Mouse (Mus musculus): ENCODE measurements at regions not wholly inside any gene's neighbourhood (a gene's known extent, or its start where the extent isn't known, plus 50 kb on each side); places are given as distances from the start of the nearest gene placed in this dataset.
"Not testable (repeated sequence)": the region's sequence is repeated elsewhere in the genome, so short reads cannot be mapped to it uniquely, and the experiment has no call there.

- WGBS: 92% methylated on average over 2 of the region's 6 CpGs
- H3K27me3 ChIP-seq (replicated peaks; ENCODE audit: control insufficient read depth, insufficient read depth, low read length); H3K4me1 ChIP-seq (replicated peaks; ENCODE audit: control insufficient read depth, insufficient read depth, low read length); H3K27ac ChIP-seq (ENCODE audit: low read length); H3K4me2 ChIP-seq (ENCODE audit: low read length); H3K9me3 ChIP-seq (ENCODE audit: control insufficient read depth, low read length); H3K9ac ChIP-seq (replicated peaks; ENCODE audit: low read depth, low read length); H3K36me3 ChIP-seq (ENCODE audit: control insufficient read depth, insufficient read depth); H3K4me3 ChIP-seq (replicated peaks; ENCODE audit: low read length); ATAC-seq: not testable (repeated sequence)
These were observed 303.3 kb downstream of the Rprm start for GRCm38 (mm10) chr2:53782035-53782434.

GRCm38 (mm10) chr2:53788599-53788998, 296.8 kb downstream of the Rprm start:
- not testable (repeated sequence) for ATAC-seq; H3K27me3 ChIP-seq (replicated peaks; ENCODE audit: control insufficient read depth, insufficient read depth, low read length); H3K36me3 ChIP-seq (ENCODE audit: control insufficient read depth, insufficient read depth); H3K27ac ChIP-seq (ENCODE audit: low read length); H3K4me2 ChIP-seq (ENCODE audit: low read length); H3K9ac ChIP-seq (replicated peaks; ENCODE audit: low read depth, low read length); H3K4me3 ChIP-seq (replicated peaks; ENCODE audit: low read length); H3K9me3 ChIP-seq (ENCODE audit: control insufficient read depth, low read length); H3K4me1 ChIP-seq (replicated peaks; ENCODE audit: control insufficient read depth, insufficient read depth, low read length)
- WGBS: 92% methylated on average over 2 of the region's 6 CpGs

- no peaks in the 10 kb centered on the region for H3K9me3 ChIP-seq (ENCODE audit: control insufficient read depth, low read length)
- H3K4me1 ChIP-seq (replicated peaks; ENCODE audit: control insufficient read depth, insufficient read depth, low read length): no peaks in the 10 kb centered on the region
- H3K9ac ChIP-seq (replicated peaks; ENCODE audit: low read depth, low read length): no peak overlapping the region
- no peak overlapping the region for H3K27ac ChIP-seq (ENCODE audit: low read length)
- no peaks in the 10 kb centered on the region for H3K36me3 ChIP-seq (ENCODE audit: control insufficient read depth, insufficient read depth)
- no peak for ATAC-seq
- H3K4me2 ChIP-seq (ENCODE audit: low read length): no peak overlapping the region
- H3K4me3 ChIP-seq (replicated peaks; ENCODE audit: low read length): no peak overlapping the region
- H3K27me3 ChIP-seq (replicated peaks; ENCODE audit: control insufficient read depth, insufficient read depth, low read length): no peaks in the 10 kb centered on the region
- 76% methylated on average over 1 of the region's 1 CpGs for WGBS
These were observed 288.7 kb downstream of the Rprm start for GRCm38 (mm10) chr2:53796605-53797004.

GRCm38 (mm10) chr2:53803666-53804065, 281.7 kb downstream of the Rprm start:
- no peak overlapping the region for H3K4me2 ChIP-seq (ENCODE audit: low read length)
- no peaks in the 10 kb centered on the region for H3K9me3 ChIP-seq (ENCODE audit: control insufficient read depth, low read length)
- H3K9ac ChIP-seq (replicated peaks; ENCODE audit: low read depth, low read length): no peak overlapping the region
- H3K4me1 ChIP-seq (replicated peaks; ENCODE audit: control insufficient read depth, insufficient read depth, low read length): no peaks in the 10 kb centered on the region
- H3K36me3 ChIP-seq (ENCODE audit: control insufficient read depth, insufficient read depth): no peaks in the 10 kb centered on the region
- H3K4me3 ChIP-seq (replicated peaks; ENCODE audit: low read length): no peak overlapping the region
- H3K27ac ChIP-seq (ENCODE audit: low read length): no peak overlapping the region
- H3K27me3 ChIP-seq (replicated peaks; ENCODE audit: control insufficient read depth, insufficient read depth, low read length): no peaks in the 10 kb centered on the region
- ATAC-seq: no peak

GRCm38 (mm10) chr2:53850815-53851528, 234.4 kb downstream of the Rprm start:
- no peak for ATAC-seq
- Histone ChIP-seq H3K9me3 (ENCODE audit: control insufficient read depth, low read length) (no peaks in the 10 kb centered on the region), H3K4me1 (replicated peaks; ENCODE audit: control insufficient read depth, insufficient read depth, low read length) (no peaks in the 10 kb centered on the region), H3K36me3 (ENCODE audit: control insufficient read depth, insufficient read depth) (no peaks in the 10 kb centered on the region), H3K27me3 (replicated peaks; ENCODE audit: control insufficient read depth, insufficient read depth, low read length) (no peaks in the 10 kb centered on the region), H3K4me3 (replicated peaks; ENCODE audit: low read length) (no peak overlapping the region), H3K4me2 (ENCODE audit: low read length) (no peak overlapping the region), H3K27ac (ENCODE audit: low read length) (no peak overlapping the region), H3K9ac (replicated peaks; ENCODE audit: low read depth, low read length) (no peak overlapping the region)
- WGBS: 91% methylated on average over 1 of the region's 1 CpGs
